Mouse (Mus musculus) heart, adult 2 months (tissue): Measurements from ENCODE around the gene AY761184.
"Not testable (repeated sequence)": the region's sequence is repeated elsewhere in the genome, so short reads cannot be mapped to it uniquely, and the experiment has no call there.

Experiments used
- CTCF ChIP-seq: fragments of 200-600 bp; IDR thresholded peaks from 2 replicates; pipeline ENCODE4 v1.8.1; 2022; ENCODE audit warnings: antibody characterized with exemption, mild to moderate bottlenecking, moderate library complexity
- POLR2A ChIP-seq: fragments of 200-500 bp; IDR thresholded peaks from 2 replicates; pipeline ENCODE4 v1.6.1; 2011; ENCODE audit warnings: mild to moderate bottlenecking, low read depth, low read length, control low read depth; ENCODE audit not compliant: insufficient read depth

GRCm38 (mm10) chr8:21655480-21655879 lies 48.0 kb downstream of the AY761184 start, which contains the start of gene Defa17:
- not testable (repeated sequence) for TF ChIP-seq POLR2A, CTCF
